Mouse (Mus musculus): ENCODE measurements around the gene Rapgef3. TPM values are rescaled to one million over a fixed set of nuclear protein-coding genes. Genes with fewer than 3 reads are reported as not detected.

Rapgef3 gene
- 26.6 TPM for polyA plus RNA-seq (2014; fragmentation: Illumina TruSeq; extraction: RNeasy Lipid Tissue Mini Kit (QIAGEN cat#74804); ENCODE audit: insufficient read depth, low read depth, low replicate concordance)

GRCm38 (mm10) chr15:97767280-97768186, at the start of gene Rapgef3:
Gene Rapgef3 (minus strand): TSS chr15:97767972.

GRCm38 (mm10) chr15:97778311-97779098, 10.7 kb upstream of the Rapgef3 start, which contains the start of gene Slc48a1:
Gene Slc48a1 (plus strand): TSS chr15:97778520.

GRCm38 (mm10) chr15:97731111-97731510, 36.7 kb downstream of the Rapgef3 start, which contains the start of gene Endou:
Gene Endou (minus strand): TSS chr15:97731339.

GRCm38 (mm10) chr15:97705211-97706050, 62.3 kb downstream of the Rapgef3 start, which contains the start of gene Rpap3:
Gene Rpap3 (minus strand): TSS chr15:97705825.

Other genes starting within 250 kb of the Rapgef3 start
- 11.8 TPM for gene Rpap3, start 62.1 kb downstream of the Rapgef3 start, polyA plus RNA-seq (2014; fragmentation: Illumina TruSeq; extraction: RNeasy Lipid Tissue Mini Kit (QIAGEN cat#74804); ENCODE audit: insufficient read depth, low read depth, low replicate concordance)
- gene Endou, start 36.6 kb downstream of the Rapgef3 start, polyA plus RNA-seq (2014; fragmentation: Illumina TruSeq; extraction: RNeasy Lipid Tissue Mini Kit (QIAGEN cat#74804); ENCODE audit: insufficient read depth, low read depth, low replicate concordance): 4.0 TPM
- gene Slc48a1, start 10.5 kb upstream of the Rapgef3 start, polyA plus RNA-seq (2014; fragmentation: Illumina TruSeq; extraction: RNeasy Lipid Tissue Mini Kit (QIAGEN cat#74804); ENCODE audit: insufficient read depth, low read depth, low replicate concordance): 92.1 TPM
- gene Hdac7, start 76.5 kb upstream of the Rapgef3 start, polyA plus RNA-seq (2014; fragmentation: Illumina TruSeq; extraction: RNeasy Lipid Tissue Mini Kit (QIAGEN cat#74804); ENCODE audit: insufficient read depth, low read depth, low replicate concordance): 79.5 TPM
- 1.4 TPM for gene Vdr, start 142.7 kb upstream of the Rapgef3 start, polyA plus RNA-seq (2014; fragmentation: Illumina TruSeq; extraction: RNeasy Lipid Tissue Mini Kit (QIAGEN cat#74804); ENCODE audit: insufficient read depth, low read depth, low replicate concordance)
- 22.5 TPM for gene Tmem106c, start 196.2 kb upstream of the Rapgef3 start, polyA plus RNA-seq (2014; fragmentation: Illumina TruSeq; extraction: RNeasy Lipid Tissue Mini Kit (QIAGEN cat#74804); ENCODE audit: insufficient read depth, low read depth, low replicate concordance)
- 0.04 TPM for gene Col2a1, start 236.7 kb upstream of the Rapgef3 start, polyA plus RNA-seq (2014; fragmentation: Illumina TruSeq; extraction: RNeasy Lipid Tissue Mini Kit (QIAGEN cat#74804); ENCODE audit: insufficient read depth, low read depth, low replicate concordance)